Mouse (Mus musculus) thymus, adult 2 months (tissue): Measurements from ENCODE around the gene Ubl4b. TPM values are rescaled to one million over a fixed set of nuclear protein-coding genes. Genes with fewer than 3 reads are reported as not detected.

ENCODE experiments used
- DNase-seq: peaks from one replicate; pipeline ENCODE4 v3.0.0; 2021
- H3K27ac ChIP-seq: fragments of 200-500 bp; 2 replicates; pipeline ENCODE4 v1.5.1; 2012; ENCODE audit warnings: low read length, control low read depth; ENCODE audit not compliant: control insufficient read depth, insufficient read depth
- H3K27me3 ChIP-seq: fragments of 200-500 bp; 2 replicates; pipeline ENCODE4 v1.6.1; 2012; ENCODE audit warnings: mild to moderate bottlenecking, low read length, moderate library complexity, mixed read lengths; ENCODE audit not compliant: control insufficient read depth, insufficient read depth
- H3K36me3 ChIP-seq: fragments of 200-500 bp; 2 replicates; pipeline ENCODE4 v1.6.1; 2012; ENCODE audit warnings: mild to moderate bottlenecking, low read length, moderate library complexity; ENCODE audit not compliant: control insufficient read depth, insufficient read depth
- H3K4me1 ChIP-seq: fragments of 200-500 bp; replicated peaks from 2 replicates; pipeline ENCODE4 v1.6.1; 2012; ENCODE audit warnings: low read length; ENCODE audit not compliant: control insufficient read depth, insufficient read depth
- H3K4me3 ChIP-seq: fragments of 200-500 bp; 2 replicates; pipeline ENCODE4 v1.5.1; 2012; ENCODE audit warnings: mild to moderate bottlenecking, low read length, control low read depth, moderate library complexity; ENCODE audit not compliant: control insufficient read depth, insufficient read depth
- CTCF ChIP-seq: fragments of 200-500 bp; IDR thresholded peaks from 2 replicates; pipeline ENCODE4 v1.5.1; 2012; ENCODE audit warnings: mild to moderate bottlenecking, control low read depth, low read length, moderate library complexity, borderline replicate concordance; ENCODE audit not compliant: control insufficient read depth, poor library complexity, insufficient read depth; ENCODE audit errors: extremely low read depth
- POLR2A ChIP-seq: fragments of 200-500 bp; IDR thresholded peaks from 2 replicates; pipeline ENCODE4 v1.6.1; 2012; ENCODE audit warnings: mild to moderate bottlenecking, low read length, control low read depth, moderate library complexity; ENCODE audit not compliant: control insufficient read depth, poor library complexity, insufficient read depth; ENCODE audit errors: extremely low read depth
- WGBS: fragments of 180-500 bp; shearing (Covaris S2); methylation state at CpG from one replicate; pipeline ENCODE4 v1.1.7; 2018; 5-methylcytosine and 5-hydroxymethylcytosine counted together
- polyA plus RNA-seq: library from polyadenylated mRNA; depleted of rRNA; stranded (reverse); fragments of >200 nt; gene quantifications from 2 replicates; pipeline ENCODE4 v1.2.3, GENCODE M21; 2012

The Ubl4b gene
- polyA plus RNA-seq, 1 experiment = 0.07 TPM

DNA sequence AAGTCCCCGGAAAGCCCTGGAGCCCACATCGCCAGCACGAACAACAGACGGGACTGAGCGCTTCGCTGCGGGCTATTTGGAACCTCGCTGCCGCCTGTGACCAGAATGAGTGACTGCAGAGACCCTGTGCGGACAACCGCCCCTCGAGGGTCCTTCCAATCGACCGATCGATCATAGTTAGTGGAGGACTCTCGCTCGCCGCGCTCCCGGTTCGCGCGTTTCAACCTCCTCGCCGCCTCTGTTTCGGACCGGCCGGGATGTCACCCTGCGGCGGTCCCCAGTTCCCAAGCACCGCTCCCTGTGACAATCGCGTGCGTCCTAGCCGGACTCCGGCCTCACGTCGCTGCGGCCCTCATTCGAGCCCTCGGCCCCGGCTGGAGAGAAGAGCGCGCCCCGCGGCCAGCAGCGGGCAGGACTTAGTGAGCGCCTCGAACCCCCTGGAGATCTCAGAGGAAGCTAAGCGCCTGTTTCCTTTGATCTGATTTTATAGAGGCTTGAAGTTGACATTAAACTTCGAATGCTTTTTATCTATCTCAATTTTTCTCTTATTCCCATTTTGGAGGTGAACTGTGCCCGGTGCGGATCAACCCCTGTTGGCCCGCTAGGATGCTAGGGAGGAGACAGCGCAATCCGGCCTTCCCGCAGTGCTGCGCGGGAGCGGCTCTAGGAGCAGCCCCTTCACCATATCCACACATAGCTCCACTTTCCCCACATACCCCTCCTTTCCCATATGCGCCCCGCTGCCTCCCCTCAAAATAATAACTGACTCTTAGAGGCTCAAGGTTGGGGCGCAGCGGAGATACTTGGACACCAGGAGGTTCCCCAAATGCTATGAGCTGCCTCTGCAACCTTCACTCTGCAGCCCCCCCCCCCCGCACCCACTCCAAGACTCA, 28.2 kb upstream of the Ubl4b start:
- no peak overlapping the region for H3K4me3 ChIP-seq
- no peak overlapping the region for H3K27ac ChIP-seq
- 6% methylated on average over 65 of the region's 65 CpGs for WGBS
- H3K4me1 ChIP-seq = no peaks in the 10 kb centered on the region; the same call in 1 of the 2 replicates
- no peaks in the 10 kb centered on the region for H3K36me3 ChIP-seq
- peaks cover 25% of the 10 kb centered on the region for H3K27me3 ChIP-seq
- no peak for DNase-seq
- no peak for TF ChIP-seq POLR2A
- TF ChIP-seq CTCF = no peak

DNA sequence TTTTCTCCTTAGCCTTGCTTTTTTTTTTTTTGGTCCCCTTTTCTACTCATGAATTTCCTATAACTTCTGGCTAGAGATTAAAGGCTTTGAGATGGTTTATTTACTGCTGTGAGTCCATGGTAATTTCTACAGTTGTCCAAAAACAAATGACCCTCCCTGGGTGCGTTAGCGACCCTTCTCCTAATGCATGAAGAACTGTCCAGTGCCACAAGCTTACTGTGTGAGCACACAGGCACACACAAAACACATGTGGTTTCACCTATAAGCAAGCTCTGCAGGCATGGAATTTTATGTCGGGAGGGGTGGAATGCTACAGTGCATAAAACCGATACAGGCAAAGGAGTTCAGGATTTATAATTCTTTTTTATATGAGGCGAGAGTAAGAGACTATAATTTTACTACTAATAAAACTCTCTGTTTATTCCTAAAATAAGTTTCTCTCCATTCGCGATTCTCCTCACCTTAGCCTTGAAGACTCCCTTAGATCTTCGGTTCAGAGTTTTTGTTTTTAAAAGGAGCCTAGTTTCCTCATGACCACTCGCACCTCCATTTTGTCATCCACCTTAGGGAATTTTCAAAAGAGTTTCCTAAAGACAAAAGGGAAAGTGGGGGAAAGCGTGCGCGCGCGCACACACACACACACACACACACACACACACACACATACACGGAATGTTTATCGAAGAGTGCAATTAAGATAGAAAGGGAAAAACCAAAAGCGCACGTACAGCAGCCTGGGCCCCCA, 27.4 kb upstream of the Ubl4b start:
- no peak overlapping the region for H3K4me3 ChIP-seq

DNA sequence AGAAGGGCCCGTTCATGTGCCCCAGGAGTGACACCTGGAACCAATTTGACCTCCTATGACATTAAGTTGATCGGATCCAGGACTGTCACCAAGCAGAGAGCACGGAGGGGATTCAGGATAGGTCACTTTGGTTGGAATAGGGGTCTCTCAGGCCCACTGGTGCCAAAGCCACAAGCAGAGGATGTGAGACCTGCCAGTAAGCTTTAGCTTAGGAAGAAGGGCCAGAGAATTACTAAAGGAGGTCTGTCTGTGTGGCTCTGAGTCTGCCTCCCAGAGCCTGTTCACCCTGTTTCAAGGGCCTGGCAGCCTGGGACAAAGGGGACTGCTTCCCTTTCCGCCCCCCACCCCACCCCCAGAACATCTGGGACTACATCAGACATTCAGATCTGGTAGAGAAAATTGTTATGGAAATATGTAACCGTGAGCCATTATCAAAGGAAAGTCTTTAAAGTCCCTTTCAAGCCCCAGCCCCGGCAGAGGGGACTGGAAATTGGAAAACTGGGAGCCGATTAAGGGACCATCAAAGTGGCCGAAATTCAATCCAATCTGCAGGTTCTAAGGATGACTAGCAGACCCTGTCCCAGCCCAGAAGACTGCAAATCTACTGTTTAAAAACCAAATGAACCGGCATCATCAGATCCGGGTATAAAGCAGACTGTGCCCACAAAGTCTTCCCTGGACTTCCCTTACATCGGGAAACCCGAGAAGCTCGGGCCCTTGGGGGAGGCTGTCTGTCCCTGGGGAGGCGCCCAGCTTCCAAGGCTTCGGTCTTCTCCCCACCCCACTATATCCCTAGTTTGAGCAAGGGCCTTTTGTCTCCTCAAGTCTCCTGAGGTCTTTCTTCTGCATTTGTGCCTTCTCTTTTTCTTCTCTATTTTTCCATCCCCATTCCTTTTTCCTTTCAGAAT, 26.5 kb upstream of the Ubl4b start:
- no peaks in the 10 kb centered on the region for H3K36me3 ChIP-seq
- WGBS = 12% methylated on average over 15 of the region's 15 CpGs
- H3K27me3 ChIP-seq = peaks cover 25% of the 10 kb centered on the region
- TF ChIP-seq POLR2A = no peak
- TF ChIP-seq CTCF = no peak
- no peak for DNase-seq
- H3K4me3 ChIP-seq = no peak overlapping the region
- no peaks in the 10 kb centered on the region; the same call in 1 of the 2 replicates for H3K4me1 ChIP-seq
- H3K27ac ChIP-seq = no peak overlapping the region

More for the DNA sequence above, 27.4 kb upstream of the Ubl4b start:
- TF ChIP-seq CTCF (no peak), POLR2A (no peak)
- WGBS = 6% methylated on average over 18 of the region's 18 CpGs
- Histone ChIP-seq H3K36me3 (no peaks in the 10 kb centered on the region), H3K4me1 (no peaks in the 10 kb centered on the region; the same call in 1 of the 2 replicates), H3K27ac (no peak overlapping the region), H3K27me3 (peaks cover 25% of the 10 kb centered on the region)
- no peak for DNase-seq

DNA sequence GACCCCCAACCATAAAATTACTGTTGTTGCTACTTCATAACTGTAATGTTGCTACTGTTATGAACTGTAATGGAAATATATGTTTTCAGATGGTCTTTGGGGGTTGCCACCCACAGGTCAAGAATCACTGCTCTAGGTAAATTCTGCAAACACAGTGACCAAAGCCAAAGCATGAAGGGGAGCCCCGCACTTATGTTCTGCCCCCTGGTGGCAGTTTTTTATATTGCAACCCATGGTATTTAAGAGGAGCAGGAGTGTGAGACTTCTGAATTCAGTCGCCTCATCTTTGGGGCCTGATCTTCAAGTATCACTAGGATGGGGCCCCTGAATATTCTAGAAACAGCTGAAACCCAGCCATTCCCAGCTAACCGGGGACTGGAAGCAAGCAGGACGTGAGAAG, 24.6 kb upstream of the Ubl4b start:
- Histone ChIP-seq H3K4me1 (no peaks in the 10 kb centered on the region; the same call in 1 of the 2 replicates), H3K27ac (no peak overlapping the region), H3K36me3 (no peaks in the 10 kb centered on the region), H3K27me3 (peaks cover 25% of the 10 kb centered on the region), H3K4me3 (no peak overlapping the region)
- peak; percentile 57 for DNase-seq
- TF ChIP-seq POLR2A = no peak
- TF ChIP-seq CTCF = no peak
- WGBS = 9% methylated on average over 4 of the region's 4 CpGs

DNA sequence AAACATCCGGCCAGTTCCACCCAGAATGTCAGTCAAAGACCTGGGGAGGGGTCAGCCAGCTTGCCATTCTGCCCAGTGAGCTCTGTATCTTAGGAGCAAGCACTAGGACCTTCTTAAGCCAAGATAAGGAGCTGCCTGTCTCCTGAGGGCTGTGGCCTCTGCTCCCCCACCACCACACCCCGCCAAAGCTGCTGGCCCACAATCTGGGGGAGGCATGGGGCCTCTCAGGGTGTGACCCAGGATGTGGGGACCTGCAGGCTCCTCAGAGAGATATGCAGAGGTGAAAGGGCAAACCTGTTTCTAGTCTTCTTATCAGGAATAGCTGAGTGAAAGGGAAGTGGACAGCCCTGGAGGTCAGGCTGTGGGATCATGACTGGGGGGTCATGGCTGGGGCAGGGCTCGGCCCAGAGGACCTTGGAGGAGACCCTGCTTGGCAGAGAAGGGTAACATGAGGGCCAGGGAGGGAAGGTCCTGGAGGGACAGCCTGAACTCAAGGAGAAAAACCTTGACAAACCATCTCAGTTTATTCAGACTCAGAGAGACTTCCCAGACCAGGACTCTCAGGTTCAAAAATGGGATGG, 23.0 kb upstream of the Ubl4b start:
- Histone ChIP-seq H3K36me3 (no peaks in the 10 kb centered on the region), H3K4me1 (no peaks in the 10 kb centered on the region; the same call in 1 of the 2 replicates), H3K27me3 (peaks cover 16% of the 10 kb centered on the region; the same call in 1 of the 2 replicates), H3K27ac (no peak overlapping the region), H3K4me3 (no peak overlapping the region)
- TF ChIP-seq POLR2A = no peak
- no peak for TF ChIP-seq CTCF
- 51% methylated on average over 3 of the region's 3 CpGs for WGBS
- DNase-seq = no peak
